Mouse (Mus musculus) thymus, postnatal 14 days (tissue): Measurements from ENCODE around the gene Vmn1r192.
"Not testable (repeated sequence)": the region's sequence is repeated elsewhere in the genome, so short reads cannot be mapped to it uniquely, and the experiment has no call there.

Source experiments
- DNase-seq: peaks from one replicate; pipeline ENCODE4 v3.0.0; 2021

Gene Vmn1r192

GRCm38 (mm10) chr13:22191041-22191440 is at the start of gene Vmn1r192:
TSS of gene Vmn1r192 (minus strand) at chr13:22191141.
- DNase-seq = no peak

- not testable (repeated sequence) for DNase-seq
Observed at GRCm38 (mm10) chr13:22223060-22223459, 32.1 kb upstream of the Vmn1r192 start, which contains the start of gene Vmn1r193. TSS of gene Vmn1r193 (minus strand) at chr13:22223160.

GRCm38 (mm10) chr13:22192756-22193155 is 1.8 kb upstream of the Vmn1r192 start:
- DNase-seq = not testable (repeated sequence)

DNA sequence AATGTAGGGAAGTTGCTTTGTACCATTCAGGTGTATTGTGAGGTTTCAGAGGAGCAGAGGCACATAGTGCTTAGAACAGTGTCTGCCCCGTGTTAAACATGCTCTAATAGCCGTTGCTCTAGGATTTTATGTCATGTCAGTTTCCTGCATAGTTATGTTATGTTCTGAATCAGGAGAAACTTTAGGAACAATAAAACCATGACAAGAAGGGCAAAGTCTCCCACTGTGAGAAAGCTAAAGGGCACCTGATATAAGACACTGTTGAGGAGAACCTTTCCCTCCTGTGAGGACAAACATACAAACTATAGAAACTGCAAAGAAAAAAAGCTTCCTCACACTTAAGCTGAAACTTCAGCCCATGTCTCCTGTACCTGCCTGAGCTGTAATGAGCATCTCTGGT is 556 bp downstream of the Vmn1r192 start:
- no peak for DNase-seq

DNA sequence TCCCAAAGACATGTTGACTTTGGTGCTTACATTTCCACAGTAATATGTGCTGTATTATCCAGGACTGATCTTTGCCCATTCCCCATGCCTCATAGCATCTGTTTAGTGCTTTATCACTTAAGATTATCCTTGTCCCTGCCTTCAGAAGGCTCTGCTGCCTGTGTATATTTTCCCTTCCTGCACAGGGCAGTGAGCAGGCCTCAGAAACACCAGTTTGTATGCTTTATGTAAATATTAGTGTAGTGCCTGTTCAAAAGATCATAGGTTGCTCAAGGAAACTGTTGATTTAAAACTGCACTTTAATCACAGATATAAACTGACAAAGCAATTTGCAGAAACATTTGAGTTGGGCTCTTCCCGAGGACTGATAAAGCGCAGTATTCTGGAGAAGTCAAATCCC is 1.6 kb downstream of the Vmn1r192 start:
- no peak for DNase-seq

GRCm38 (mm10) chr13:22183869-22184268 is 7.1 kb downstream of the Vmn1r192 start, which contains the start of gene Vmn1r191:
TSS of gene Vmn1r191 (minus strand) at chr13:22183969.
- DNase-seq = no peak

DNA sequence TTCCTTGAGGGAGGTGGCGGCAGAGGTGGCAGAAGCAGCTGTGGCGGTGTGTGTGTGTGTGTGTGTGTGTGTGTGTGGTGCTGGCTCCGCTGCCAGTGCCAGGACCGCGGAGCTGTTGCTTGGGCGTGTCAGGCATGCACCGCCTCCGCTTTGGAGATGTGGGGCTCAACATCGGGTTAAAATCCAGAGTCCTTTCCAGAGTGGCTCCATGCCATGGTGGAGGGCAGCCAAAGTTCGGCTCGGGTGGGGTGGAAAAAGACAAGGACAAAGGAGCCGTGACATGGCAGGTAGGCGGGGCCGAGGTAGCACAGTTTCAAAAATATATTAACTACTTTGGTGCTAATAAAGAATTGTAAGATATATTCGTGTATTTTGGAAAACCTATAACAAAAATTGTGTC is 22.5 kb downstream of the Vmn1r192 start:
- DNase-seq = no peak

- not testable (repeated sequence) for DNase-seq
Observed at GRCm38 (mm10) chr13:22136495-22137293, 54.2 kb downstream of the Vmn1r192 start.
